Mouse (Mus musculus): Measurements from ENCODE around the gene Gtf3a. TPM values are rescaled to one million over a fixed set of nuclear protein-coding genes. Genes with fewer than 3 reads are reported as not detected.
"Not testable (repeated sequence)": the region's sequence is repeated elsewhere in the genome, so short reads cannot be mapped to it uniquely, and the experiment has no call there.

The Gtf3a gene
- total and polyA plus RNA-seq, 2 experiments: 12.2 to 15.3 TPM

- Histone ChIP-seq H3K27me3 (ENCODE audit: control insufficient read depth, insufficient read depth, low read length) (no peaks in the 10 kb centered on the region), H3K79me2 (ENCODE audit: control insufficient read depth, insufficient read depth, low read length) (no peaks in the 10 kb centered on the region), H3K27ac (replicated peaks; ENCODE audit: insufficient read depth, low read depth, low read length) (no peak overlapping the region), H3K4me1 (ENCODE audit: control insufficient read depth, insufficient read depth, low read length) (peaks cover 5% of the 10 kb centered on the region; the same call in 1 of the 2 replicates), H3K4me3 (ENCODE audit: insufficient read depth, low read depth, low read length) (no peak overlapping the region), H3K9ac (ENCODE audit: low read depth, low read length) (no peak overlapping the region), H3K36me3 (ENCODE audit: control insufficient read depth, insufficient read depth, low read length) (no peaks in the 10 kb centered on the region)
- peak; percentile 74 for DNase-seq (ENCODE audit: extremely low read depth, low read depth, low spot score)
- 21% methylated on average over 11 of the region's 11 CpGs for WGBS
- TF ChIP-seq CTCF (IDR thresholded peaks at IDR 0.05; ENCODE audit: low read depth, low read length): peak; percentile 54
- no peak for TF ChIP-seq POLR2A (IDR thresholded peaks at IDR 0.05; ENCODE audit: extremely low read depth, insufficient read depth, low read length)
Observed at GRCm38 (mm10) chr5:146908629-146909028, 39.8 kb upstream of the Gtf3a start.

GRCm38 (mm10) chr5:146912206-146912605 is 36.3 kb upstream of the Gtf3a start:
- Histone ChIP-seq H3K9ac (ENCODE audit: low read depth, low read length) (no peak overlapping the region), H3K79me2 (ENCODE audit: control insufficient read depth, insufficient read depth, low read length) (no peaks in the 10 kb centered on the region), H3K4me1 (ENCODE audit: control insufficient read depth, insufficient read depth, low read length) (peaks cover 8% of the 10 kb centered on the region; the same call in 1 of the 2 replicates), H3K27ac (replicated peaks; ENCODE audit: insufficient read depth, low read depth, low read length) (no peak overlapping the region), H3K27me3 (ENCODE audit: control insufficient read depth, insufficient read depth, low read length) (no peaks in the 10 kb centered on the region), H3K4me3 (ENCODE audit: insufficient read depth, low read depth, low read length) (no peak overlapping the region), H3K36me3 (ENCODE audit: control insufficient read depth, insufficient read depth, low read length) (no peaks in the 10 kb centered on the region)
- WGBS: 2% methylated on average over 9 of the region's 9 CpGs
- no peak for TF ChIP-seq POLR2A (IDR thresholded peaks at IDR 0.05; ENCODE audit: extremely low read depth, insufficient read depth, low read length)
- no peak for TF ChIP-seq CTCF (IDR thresholded peaks at IDR 0.05; ENCODE audit: low read depth, low read length)
- DNase-seq (ENCODE audit: extremely low read depth, low read depth, low spot score): peak; percentile 47

GRCm38 (mm10) chr5:146913355-146913754 is 35.1 kb upstream of the Gtf3a start:
- no peak for DNase-seq (ENCODE audit: extremely low read depth, low read depth, low spot score)
- Histone ChIP-seq H3K27me3 (ENCODE audit: control insufficient read depth, insufficient read depth, low read length) (no peaks in the 10 kb centered on the region), H3K4me1 (ENCODE audit: control insufficient read depth, insufficient read depth, low read length) (peaks cover 8% of the 10 kb centered on the region; the same call in 1 of the 2 replicates), H3K27ac (replicated peaks; ENCODE audit: insufficient read depth, low read depth, low read length) (no peak overlapping the region), H3K4me3 (ENCODE audit: insufficient read depth, low read depth, low read length) (no peak overlapping the region), H3K79me2 (ENCODE audit: control insufficient read depth, insufficient read depth, low read length) (no peaks in the 10 kb centered on the region), H3K9ac (ENCODE audit: low read depth, low read length) (no peak overlapping the region), H3K36me3 (ENCODE audit: control insufficient read depth, insufficient read depth, low read length) (no peaks in the 10 kb centered on the region)
- no peak for TF ChIP-seq POLR2A (IDR thresholded peaks at IDR 0.05; ENCODE audit: extremely low read depth, insufficient read depth, low read length)
- no peak for TF ChIP-seq CTCF (IDR thresholded peaks at IDR 0.05; ENCODE audit: low read depth, low read length)
- WGBS: 87% methylated on average over 7 of the region's 7 CpGs

- WGBS: 21% methylated on average over 9 of the region's 9 CpGs
- H3K4me1 ChIP-seq (ENCODE audit: control insufficient read depth, insufficient read depth, low read length): peaks cover 3% of the 10 kb centered on the region; the same call in 1 of the 2 replicates
- H3K9ac ChIP-seq (ENCODE audit: low read depth, low read length): no peak overlapping the region
- no peaks in the 10 kb centered on the region for H3K36me3 ChIP-seq (ENCODE audit: control insufficient read depth, insufficient read depth, low read length)
- no peak overlapping the region for H3K4me3 ChIP-seq (ENCODE audit: insufficient read depth, low read depth, low read length)
- TF ChIP-seq POLR2A (IDR thresholded peaks at IDR 0.05; ENCODE audit: extremely low read depth, insufficient read depth, low read length) (no peak), CTCF (IDR thresholded peaks at IDR 0.05; ENCODE audit: low read depth, low read length) (peak; percentile 81)
- H3K27ac ChIP-seq (replicated peaks; ENCODE audit: insufficient read depth, low read depth, low read length): no peak overlapping the region
- peak; percentile 53 for DNase-seq (ENCODE audit: extremely low read depth, low read depth, low spot score)
- no peaks in the 10 kb centered on the region for H3K27me3 ChIP-seq (ENCODE audit: control insufficient read depth, insufficient read depth, low read length)
- H3K79me2 ChIP-seq (ENCODE audit: control insufficient read depth, insufficient read depth, low read length): no peaks in the 10 kb centered on the region
Observed at GRCm38 (mm10) chr5:146914088-146914766, 34.2 kb upstream of the Gtf3a start.

GRCm38 (mm10) chr5:146916273-146916672 is 32.2 kb upstream of the Gtf3a start:
- Histone ChIP-seq H3K27me3 (ENCODE audit: control insufficient read depth, insufficient read depth, low read length) (no peaks in the 10 kb centered on the region), H3K36me3 (ENCODE audit: control insufficient read depth, insufficient read depth, low read length) (no peaks in the 10 kb centered on the region), H3K4me3 (ENCODE audit: insufficient read depth, low read depth, low read length) (no peak overlapping the region), H3K9ac (ENCODE audit: low read depth, low read length) (no peak overlapping the region), H3K27ac (replicated peaks; ENCODE audit: insufficient read depth, low read depth, low read length) (no peak overlapping the region), H3K79me2 (ENCODE audit: control insufficient read depth, insufficient read depth, low read length) (no peaks in the 10 kb centered on the region), H3K4me1 (ENCODE audit: control insufficient read depth, insufficient read depth, low read length) (peaks cover 3% of the 10 kb centered on the region; the same call in 1 of the 2 replicates)
- peak; percentile 44 for TF ChIP-seq CTCF (IDR thresholded peaks at IDR 0.05; ENCODE audit: low read depth, low read length)
- TF ChIP-seq POLR2A (IDR thresholded peaks at IDR 0.05; ENCODE audit: extremely low read depth, insufficient read depth, low read length): no peak
- no peak for DNase-seq (ENCODE audit: extremely low read depth, low read depth, low spot score)
- 75% methylated on average over 8 of the region's 8 CpGs for whole genome bisulfite sequencing

GRCm38 (mm10) chr5:146916806-146917205 is 31.7 kb upstream of the Gtf3a start:
- Histone ChIP-seq H3K4me1 (ENCODE audit: control insufficient read depth, insufficient read depth, low read length) (peaks cover 3% of the 10 kb centered on the region; the same call in 1 of the 2 replicates), H3K27ac (replicated peaks; ENCODE audit: insufficient read depth, low read depth, low read length) (no peak overlapping the region), H3K79me2 (ENCODE audit: control insufficient read depth, insufficient read depth, low read length) (no peaks in the 10 kb centered on the region), H3K36me3 (ENCODE audit: control insufficient read depth, insufficient read depth, low read length) (no peaks in the 10 kb centered on the region), H3K27me3 (ENCODE audit: control insufficient read depth, insufficient read depth, low read length) (no peaks in the 10 kb centered on the region), H3K9ac (ENCODE audit: low read depth, low read length) (no peak overlapping the region), H3K4me3 (ENCODE audit: insufficient read depth, low read depth, low read length) (no peak overlapping the region)
- TF ChIP-seq CTCF (IDR thresholded peaks at IDR 0.05; ENCODE audit: low read depth, low read length): no peak
- no peak for TF ChIP-seq POLR2A (IDR thresholded peaks at IDR 0.05; ENCODE audit: extremely low read depth, insufficient read depth, low read length)
- no peak for DNase-seq (ENCODE audit: extremely low read depth, low read depth, low spot score)
- WGBS: 51% methylated on average over 6 of the region's 6 CpGs

GRCm38 (mm10) chr5:146917357-146917756 is 31.1 kb upstream of the Gtf3a start:
- not testable (repeated sequence) for H3K79me2 ChIP-seq (ENCODE audit: control insufficient read depth, insufficient read depth, low read length); H3K27ac ChIP-seq (replicated peaks; ENCODE audit: insufficient read depth, low read depth, low read length); H3K4me1 ChIP-seq (ENCODE audit: control insufficient read depth, insufficient read depth, low read length); H3K9ac ChIP-seq (ENCODE audit: low read depth, low read length); H3K4me3 ChIP-seq (ENCODE audit: insufficient read depth, low read depth, low read length); H3K27me3 ChIP-seq (ENCODE audit: control insufficient read depth, insufficient read depth, low read length); DNase-seq (ENCODE audit: extremely low read depth, low read depth, low spot score); H3K36me3 ChIP-seq (ENCODE audit: control insufficient read depth, insufficient read depth, low read length)
- WGBS: 77% methylated on average over 6 of the region's 6 CpGs

Data from liver, adult 2 months (tissue).